Mouse (Mus musculus) activated CD4-positive, CD25-positive, alpha-beta regulatory T cell, adult 4 months (primary cell): ENCODE data around the gene Gm28870. TPM values are rescaled to one million over a fixed set of nuclear protein-coding genes. Genes with fewer than 3 reads are reported as not detected.
"Not testable (repeated sequence)": the region's sequence is repeated elsewhere in the genome, so short reads cannot be mapped to it uniquely, and the experiment has no call there.

Experiments used
- ATAC-seq: one replicate; pipeline ENCODE4 v1.8.0; 2017
- polyA plus RNA-seq, 2 experiments: library from polyadenylated mRNA; unstranded; fragments of 100-300 nt; shearing (Covaris generic); gene quantifications; one replicate each; pipeline ENCODE4 v1.2.1; 2017

The Gm28870 gene
- not detected for polyA plus RNA-seq

DNA sequence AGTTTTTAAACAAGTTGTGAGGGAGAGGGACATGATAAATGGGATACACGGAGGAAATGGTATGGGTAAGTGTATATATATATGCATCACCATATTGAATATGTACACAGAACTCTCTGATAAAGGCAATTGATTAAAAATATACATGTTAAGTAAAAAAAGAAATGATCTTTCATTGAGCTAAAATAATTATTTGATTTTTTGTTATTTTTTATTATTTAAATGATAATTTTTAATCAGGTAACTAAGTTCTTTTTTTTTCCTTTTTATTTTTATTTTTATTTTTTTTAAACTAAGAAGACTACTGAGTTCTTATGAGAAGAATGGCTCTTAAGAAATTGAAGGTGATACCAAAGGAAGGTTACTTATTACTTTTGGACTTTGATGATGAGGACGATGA lies at the start of gene Gm28870:
TSS of gene Gm28870 (plus strand) at position 301 of the 400 bp plus-strand sequence.
- not testable (repeated sequence) for ATAC-seq
